Mouse (Mus musculus): ENCODE measurements around the gene Olfr459.

GRCm38 (mm10) chr6:41764306-41764705, 10.7 kb downstream of the Olfr459 start:
- TF ChIP-seq POLR2A (IDR thresholded peaks at IDR 0.05; ENCODE audit: borderline replicate concordance, extremely low read depth, insufficient read depth, insufficient read length, poor library complexity, severe bottlenecking) (no peak), CTCF (IDR thresholded peaks at IDR 0.05; ENCODE audit: borderline replicate concordance, extremely low read depth, insufficient read depth, insufficient read length) (no peak)

Data from brain, embryonic 14.5 days (tissue).